Mouse (Mus musculus) ZHBTc4 (cell line): ENCODE results near the gene Slc15a4.
A peak's percentile ranks its signal among the peaks of the same experiment; 100 is the strongest.

Experiments
- DNase-seq: peaks from one replicate; pipeline ENCODE4 v3.0.0-alpha.2; 2011; ENCODE audit warnings: low read depth, low spot score

The Slc15a4 gene

DNA sequence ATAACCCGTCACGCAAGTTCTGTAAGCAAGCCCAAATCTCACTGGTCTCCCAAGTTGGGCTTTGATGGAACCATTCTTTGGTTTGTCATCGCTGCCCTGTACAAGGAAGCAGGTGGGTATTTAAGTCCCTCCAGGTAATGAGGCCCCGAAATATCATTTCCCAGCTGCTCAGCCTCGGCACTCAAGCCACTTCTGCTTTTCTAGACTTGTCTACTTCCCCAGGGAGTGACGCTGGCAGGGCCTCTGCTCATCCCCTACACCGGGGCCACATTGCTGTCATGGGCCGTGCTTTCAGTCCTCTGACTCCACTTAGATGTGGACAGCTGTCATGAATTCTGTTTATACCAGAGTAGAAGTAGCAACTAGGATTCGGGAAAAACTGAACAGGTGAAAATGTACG, 11.6 kb downstream of the Slc15a4 start:
- DNase-seq: no peak

DNA sequence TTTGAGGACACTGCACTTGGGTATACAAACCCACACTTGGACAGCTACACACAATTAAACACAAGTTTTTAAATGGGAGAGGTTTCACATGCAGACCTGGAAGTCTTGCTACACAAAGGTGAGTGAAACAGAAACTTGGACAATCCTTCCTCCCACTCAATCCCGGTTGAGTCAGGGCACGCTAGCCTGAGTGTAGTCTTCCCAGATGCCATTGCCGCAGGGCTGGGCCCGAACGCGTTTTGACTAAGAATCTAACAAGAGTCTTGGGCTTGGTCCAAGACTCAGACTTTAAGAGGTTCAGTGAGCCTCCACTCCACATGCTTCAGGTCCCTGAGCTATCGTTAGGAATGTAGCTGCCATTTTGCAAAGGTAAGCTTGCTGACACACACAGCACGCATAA, 12.3 kb downstream of the Slc15a4 start:
- no peak for DNase-seq

DNA sequence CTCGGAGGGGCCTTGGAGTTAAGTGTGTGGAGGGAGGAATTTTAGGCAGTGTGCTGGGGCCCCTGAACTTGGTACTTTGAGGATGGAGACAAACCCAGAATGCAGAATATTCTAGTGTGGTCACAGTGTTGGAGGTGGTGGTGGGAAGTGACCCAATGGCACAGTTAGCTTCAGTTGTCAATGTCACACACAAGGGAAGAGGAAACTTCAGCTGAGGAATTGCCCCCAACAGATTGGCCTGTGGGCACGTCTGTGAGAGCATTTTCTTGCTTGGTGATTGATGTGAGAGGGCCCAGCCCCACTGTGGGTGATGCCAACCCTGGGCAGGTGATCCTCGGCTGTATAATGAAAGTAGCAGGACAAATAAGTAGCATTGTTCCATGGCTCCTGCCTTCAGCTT, 13.9 kb downstream of the Slc15a4 start:
- DNase-seq: no peak

DNA sequence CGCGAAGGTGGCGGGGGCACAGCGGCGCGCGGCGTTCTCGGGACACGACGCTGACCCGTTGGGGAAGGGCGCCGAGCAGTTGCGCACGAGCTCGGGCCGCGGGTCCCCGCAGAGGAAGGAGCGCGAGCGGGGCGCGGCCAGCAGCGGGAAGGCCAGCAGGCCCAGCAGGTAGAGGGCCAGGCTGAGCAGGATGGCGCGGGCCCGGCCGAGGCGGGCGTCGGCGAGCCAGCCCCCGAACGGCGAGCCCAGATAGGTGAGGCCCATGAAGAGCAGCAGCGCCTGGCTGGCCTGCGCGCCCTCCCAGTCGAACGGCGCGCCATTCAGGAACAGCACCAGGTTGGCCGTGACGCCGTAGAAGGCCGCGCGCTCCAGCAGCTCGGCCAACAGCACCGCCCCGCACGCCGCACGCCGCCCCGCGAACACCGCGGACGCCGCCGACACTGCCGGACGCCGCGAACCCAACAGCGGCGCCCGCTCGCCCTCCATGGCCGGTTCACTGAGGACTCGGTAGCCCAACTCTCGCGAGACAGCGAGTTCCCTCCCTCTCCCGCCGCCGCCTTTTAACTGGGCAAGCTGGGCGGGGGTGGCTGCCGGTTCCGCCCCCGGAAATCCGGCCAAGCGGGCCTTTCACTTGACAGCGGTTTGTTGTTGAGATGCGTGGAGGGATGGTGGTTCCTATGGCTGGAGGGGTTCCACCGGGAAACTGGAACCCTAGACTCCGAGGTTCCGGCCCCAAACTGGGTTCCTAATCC, 15.6 kb downstream of the Slc15a4 start:
- peak; percentile 99 for DNase-seq

DNA sequence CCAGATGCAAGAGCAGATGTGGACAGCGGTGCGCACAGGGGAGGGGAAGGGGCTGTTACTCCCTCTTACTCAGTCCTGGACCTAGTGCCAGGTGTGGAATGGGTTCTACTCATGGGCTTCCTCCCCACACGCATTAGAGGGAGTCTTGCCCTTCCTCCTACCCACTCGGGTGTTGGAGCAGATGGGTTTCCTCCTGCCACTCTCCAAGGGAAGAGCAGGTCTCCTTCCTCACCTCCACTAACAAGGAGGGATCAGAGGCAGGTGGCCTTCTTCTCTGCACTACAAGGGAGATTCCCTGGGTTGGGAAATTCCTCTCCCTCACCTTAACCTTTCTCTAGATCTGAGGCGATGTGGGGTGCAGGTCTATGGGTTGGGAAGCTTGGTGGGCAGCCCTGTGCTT, 16.5 kb downstream of the Slc15a4 start:
- DNase-seq: no peak

DNA sequence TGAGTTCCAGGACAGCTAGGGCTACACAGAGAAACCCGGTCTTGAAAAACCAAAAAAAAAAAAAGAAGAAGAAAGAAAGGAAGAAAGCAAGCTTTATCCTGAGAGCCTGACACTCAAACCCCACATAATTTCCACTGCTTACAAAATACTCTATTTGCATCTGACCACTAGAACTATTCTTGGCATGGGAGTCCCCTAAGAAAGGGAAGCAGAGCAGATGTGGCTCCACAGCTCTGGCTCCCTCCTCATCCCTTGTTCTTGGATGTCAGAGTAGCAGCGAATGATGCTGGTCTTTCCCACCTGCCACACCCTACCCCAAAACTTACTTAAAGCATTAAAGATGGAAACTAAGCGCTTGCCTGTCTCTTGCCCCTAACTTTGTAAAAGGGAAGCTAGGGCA, 17.2 kb downstream of the Slc15a4 start:
- DNase-seq: no peak

DNA sequence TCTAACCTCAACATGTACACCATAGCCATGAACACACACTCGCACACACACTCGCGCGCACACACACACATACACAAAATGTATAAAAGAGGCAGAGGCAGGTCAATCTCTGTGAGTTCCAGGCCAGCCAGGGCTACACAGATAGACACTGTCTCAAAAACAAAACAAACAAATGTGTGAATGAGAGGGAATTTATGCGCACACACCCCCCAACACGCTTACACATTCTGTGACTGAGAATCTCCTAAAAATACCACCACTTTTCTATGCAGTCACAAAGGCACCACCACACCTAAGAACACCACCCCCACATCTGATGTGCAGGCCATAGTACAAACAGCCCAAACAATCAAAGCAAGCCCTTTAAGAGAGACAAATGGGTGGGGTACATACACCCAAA, 20.3 kb downstream of the Slc15a4 start:
- DNase-seq: no peak

DNA sequence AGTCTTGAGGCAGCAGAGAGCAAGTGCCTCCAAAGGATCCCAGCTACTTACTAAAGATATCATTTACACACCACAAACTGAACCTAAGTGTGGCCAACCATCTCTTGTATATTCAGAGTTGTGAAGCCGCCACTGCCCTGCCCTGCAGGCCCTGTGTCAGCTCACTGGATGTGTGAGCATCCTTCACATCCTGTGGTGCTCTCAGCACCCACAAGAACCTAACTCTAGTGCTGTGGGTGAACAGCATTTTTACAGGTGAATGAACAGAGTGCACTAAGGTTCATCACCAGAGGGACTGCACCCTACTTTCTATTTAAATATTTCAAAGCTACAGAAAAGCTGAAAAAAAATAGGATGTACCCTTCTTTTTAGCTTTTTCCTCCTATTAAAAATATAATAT, 20.8 kb downstream of the Slc15a4 start:
- DNase-seq: no peak

DNA sequence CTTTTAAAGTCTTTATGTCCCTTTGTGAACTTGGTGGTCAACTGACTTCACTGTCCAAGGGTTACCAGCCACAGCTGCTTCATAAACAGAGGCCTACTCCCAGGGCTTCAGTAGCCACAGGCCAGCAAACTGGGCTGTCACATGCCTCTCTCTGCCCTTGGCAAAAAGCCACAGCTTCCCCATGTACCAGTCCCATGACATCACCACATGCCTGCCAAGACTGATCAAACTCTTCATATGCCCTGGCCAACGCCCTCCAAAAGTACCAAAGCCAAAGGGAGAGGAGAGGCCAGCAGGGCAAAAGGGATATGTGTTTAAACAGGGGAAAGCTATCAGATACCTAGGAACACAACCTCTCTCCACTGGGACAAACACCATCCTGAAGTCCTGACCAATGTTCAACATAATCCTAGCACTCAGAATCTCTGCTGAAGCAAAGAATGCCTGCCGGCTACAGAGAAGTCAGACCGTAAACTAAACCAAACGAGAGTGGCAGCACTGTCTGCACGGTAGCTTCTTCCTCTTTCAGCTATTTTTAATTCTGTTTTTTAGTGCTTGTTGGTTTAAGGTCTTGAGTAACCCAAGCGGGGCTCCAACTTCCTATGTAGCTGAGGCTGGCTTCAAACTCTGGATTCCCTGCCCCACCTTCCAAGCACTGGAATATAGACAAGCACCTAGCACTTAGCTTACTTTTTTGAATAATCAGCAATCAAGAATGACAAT, 21.7 kb downstream of the Slc15a4 start:
- no peak for DNase-seq

DNA sequence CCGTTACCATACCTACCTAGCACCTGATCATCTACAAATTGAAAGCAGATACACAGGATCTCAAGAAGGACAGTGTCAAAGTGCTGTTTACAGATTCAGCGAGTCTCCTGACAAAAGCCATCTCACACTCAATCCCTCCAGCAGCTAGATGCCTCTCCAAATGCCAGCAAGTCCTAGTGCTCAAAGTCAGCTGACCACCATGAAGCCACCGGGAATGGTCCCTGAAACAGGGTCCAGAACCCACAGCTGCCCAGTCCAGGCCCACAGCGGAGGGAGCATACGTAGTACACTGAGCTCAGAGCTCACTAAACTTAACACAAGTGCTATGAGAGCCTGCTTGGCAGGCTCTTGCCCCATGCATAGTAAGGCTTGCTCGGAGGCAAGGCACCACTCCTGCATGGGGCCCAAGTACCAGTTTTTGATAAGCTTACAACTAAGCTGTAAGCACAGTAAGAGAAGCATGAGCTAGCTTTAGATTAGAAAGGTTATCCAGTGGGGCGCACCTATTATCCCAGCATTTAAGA, 23.4 kb downstream of the Slc15a4 start:
- DNase-seq: no peak

DNA sequence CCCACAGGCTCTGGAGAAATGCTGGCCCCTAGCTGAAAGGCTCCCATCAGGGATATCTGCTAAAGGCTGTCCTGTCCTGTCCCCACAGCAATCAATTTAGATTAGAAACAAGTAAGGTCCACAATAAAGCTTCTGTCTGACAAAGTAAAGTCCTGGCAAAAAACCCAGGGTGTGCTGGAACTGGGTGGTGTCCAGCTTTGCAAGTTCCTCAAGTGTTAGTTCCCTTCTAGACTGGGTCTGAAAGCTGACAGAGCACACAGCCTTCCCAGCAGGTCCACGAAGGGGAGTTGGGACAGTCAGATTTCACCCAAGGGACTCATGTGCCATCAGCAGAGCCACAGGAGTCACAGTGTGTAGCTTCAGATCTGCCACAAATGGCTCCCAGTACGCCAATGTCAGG, 25.2 kb downstream of the Slc15a4 start:
- no peak for DNase-seq

DNA sequence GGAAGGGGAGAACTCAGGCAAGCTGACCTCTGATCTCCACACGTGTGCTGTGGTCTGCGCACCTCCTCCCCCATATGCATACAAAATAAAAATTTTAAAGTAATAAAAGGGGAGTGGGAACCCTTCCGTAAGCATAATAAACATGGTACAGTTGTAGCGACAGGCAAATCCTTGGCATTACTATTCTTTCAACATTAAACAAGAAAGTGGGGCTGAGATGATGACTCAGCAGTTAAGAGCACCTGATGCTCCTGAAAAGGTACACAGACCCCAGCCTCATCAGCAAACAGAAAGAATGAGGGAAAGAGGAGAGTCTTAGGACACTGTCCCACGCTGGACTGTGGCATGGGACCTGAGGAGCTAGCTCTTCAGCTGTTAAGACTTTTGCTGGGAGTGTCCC, 29.7 kb downstream of the Slc15a4 start:
- DNase-seq: no peak

DNA sequence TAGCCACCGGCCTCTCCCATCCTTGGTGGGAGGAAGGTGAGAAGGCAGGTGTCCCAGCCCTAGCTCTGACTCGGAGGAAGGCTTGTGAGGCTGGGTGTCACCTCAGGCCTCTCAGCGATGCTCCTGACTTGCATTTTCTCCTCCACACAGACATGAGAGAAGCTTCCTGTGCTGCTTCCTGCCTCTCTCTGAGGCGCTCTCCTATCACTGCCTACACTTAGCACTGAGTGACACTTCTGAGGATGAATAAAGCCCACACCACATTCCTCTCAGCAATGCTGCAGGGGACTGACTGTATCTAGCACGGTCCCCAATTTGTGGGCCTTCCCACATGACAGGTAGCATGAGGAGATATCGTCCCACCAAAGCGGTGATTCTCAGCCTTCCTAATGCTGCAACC, 35.8 kb downstream of the Slc15a4 start:
- DNase-seq: no peak

DNA sequence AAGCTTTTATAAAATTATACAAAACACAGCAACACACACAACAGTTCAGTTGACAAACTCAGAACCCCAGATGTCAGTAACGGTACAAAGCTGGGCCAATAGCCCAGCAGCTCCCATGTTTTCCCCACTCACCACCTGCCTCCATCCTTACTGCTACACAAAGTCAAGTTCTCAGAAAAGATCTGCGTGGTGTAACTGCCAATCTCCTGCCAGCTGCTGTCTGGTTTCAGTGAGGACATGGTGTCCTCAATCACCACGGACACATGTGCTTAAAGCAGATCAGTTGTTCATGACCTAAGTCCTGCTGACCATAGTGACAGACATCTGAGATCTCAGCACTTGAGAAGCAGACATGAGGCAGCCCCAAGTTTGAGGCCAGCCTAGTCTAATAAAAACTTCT, 37.0 kb downstream of the Slc15a4 start:
- DNase-seq: no peak

DNA sequence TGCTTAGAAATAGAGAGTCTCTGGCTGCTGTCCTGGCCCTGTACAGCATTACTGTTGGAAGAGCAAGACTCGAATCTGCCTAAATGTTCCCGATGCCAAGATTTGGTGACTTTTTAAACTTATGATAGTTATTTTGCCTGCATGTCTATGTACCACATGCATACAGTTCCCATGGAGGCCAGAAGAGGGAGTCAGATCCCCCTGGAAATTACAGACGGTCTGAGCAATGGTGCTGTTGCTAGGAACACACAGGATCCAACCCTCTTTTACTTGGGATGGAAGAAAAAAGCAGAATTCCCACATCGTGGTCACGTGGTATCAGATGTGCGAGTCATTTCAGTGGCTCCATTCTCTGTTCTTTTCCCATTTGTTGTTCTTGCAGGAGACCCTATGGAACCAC, 39.8 kb downstream of the Slc15a4 start:
- peak; percentile 53 for DNase-seq

DNA sequence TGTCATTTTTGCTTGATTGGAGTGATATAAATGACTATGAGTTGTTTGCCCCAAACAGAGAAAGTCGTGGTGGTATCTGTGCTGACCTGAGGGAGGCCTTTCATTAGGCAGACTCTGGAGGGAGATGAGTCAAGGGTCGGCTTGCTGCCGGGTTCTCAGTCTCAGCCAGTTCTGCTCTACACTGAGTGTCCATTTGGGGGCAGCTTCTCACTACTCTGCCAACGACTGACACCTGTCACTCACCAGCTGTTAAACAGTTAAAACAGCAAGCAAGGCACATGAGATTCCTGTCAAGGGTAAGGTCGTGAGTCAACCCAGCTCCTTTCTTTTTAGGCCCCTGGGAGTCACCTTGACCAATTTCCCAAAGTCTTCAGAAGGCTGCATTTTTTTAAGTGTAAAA, 40.3 kb downstream of the Slc15a4 start:
- DNase-seq: peak; percentile 44

DNA sequence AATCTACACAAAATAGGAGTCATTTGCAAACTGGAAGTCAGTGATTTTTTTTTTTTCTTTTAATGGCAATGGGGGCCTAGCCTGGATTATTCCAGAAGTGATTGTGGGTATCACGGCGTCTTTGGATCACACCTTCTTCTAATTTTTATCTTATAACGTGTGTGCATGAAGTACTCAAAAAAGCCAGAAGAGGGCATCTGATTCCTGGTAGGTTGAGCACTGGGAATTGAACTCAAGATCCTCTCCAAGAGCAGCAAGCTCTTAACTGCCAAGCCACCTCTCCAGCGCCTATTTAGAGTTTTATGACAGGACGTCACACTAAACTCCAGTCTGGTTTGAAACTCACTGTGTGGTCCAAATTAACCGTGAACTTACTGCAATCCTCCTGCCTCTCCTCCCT, 44.8 kb downstream of the Slc15a4 start:
- DNase-seq: peak; percentile 59

DNA sequence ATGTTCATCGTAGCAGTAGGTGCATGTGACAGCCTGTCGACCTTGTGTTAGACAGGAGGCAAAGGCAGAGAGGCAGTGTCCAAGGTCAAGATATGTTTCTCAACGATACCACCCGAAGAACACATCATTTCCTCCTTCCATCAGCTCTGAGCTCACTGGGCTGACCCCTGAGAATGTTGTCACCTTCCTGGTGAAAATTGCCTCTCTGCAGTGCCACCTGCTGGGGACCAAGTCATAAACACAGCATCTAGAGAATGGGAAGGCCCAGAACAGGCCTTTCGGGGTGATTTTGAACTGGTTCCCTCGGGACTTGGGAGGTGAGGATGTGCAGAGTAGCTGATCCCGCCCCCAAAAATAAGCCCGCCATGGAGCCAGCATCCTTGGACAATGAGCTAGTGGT, 49.0 kb downstream of the Slc15a4 start:
- DNase-seq: peak; percentile 70

DNA sequence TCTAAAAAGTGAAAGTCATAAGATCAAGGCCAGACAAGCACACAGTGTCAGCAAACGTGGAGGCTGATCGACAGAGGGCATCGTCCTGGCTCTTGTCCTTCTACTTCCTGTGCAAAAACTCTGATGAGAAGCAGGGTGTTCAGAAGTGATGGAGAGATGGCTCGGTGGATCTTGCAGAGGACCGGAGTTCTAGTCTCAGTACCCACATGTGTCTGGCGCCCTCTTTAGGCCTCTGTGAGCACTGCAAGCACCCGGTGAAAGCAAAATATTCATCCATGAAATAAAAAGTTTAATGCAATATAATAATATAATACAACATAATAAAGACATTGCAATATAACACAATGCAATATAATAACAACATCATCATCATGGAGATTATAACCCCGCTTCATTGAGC, 55.3 kb downstream of the Slc15a4 start:
- DNase-seq: peak; percentile 42

DNA sequence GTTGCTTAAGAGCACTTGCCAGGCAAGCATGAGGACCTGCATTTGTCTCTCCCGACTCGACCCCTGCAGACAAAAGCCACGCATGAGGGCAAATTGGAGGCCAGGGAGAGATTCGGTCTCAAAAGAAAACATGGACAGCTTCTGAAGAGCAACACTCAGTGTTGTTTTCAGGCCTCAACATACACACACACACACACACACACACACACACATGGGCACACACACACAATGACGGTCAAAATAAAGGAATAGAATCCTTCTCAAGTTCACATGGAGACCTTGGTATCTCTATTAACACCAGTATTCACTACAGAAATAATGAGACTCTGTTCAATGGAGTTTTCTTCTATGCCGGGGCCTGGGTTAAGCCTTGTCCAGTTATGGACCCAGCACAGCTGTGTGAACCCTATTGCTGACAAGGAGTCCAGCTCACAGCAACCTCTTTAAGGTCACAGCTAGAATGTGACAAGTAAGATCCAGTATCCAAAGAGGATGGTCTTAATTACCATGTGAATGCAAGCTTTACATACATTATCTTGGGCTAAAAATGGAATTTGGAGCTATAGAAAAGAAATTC, 65.4 kb downstream of the Slc15a4 start:
- no peak for DNase-seq

DNA sequence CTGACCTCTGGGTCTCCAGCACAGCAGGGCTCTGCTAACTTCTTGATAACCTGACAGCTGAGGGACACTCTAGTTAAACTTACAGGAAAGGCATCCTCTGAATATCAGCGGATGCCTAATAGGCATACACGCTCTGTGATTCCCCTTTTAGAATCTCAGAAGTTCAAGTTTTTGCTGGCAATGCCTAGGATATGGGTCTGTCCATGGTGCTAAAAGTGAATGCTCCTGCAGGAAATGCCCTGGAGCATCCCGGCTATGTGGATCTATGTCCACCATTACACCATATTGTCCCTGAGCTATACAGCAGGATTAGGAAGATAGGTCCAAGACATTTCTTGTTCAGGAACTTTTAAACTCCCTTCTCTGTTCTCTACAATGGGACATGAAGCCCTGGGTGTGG, 71.6 kb downstream of the Slc15a4 start:
- peak; percentile 45 for DNase-seq

DNA sequence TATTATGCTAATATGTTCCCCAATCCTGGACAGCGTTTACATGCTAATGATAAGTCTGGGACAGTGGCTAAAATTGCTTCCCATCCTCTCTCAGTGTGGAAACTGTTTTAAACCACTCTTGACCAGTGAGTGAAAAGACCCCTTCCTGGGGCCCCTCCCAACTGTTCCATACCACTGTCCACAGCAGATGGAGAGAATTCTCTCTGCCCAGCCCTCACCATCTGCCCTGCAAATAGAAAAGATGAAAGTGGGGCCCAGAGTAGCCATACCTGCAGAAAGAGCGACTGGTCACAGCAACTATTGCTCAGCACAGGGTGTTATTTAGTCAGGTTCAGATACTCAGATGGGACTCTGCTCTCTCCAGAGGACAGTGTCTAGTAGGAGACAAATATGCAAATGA, 84.6 kb downstream of the Slc15a4 start:
- DNase-seq: no peak

DNA sequence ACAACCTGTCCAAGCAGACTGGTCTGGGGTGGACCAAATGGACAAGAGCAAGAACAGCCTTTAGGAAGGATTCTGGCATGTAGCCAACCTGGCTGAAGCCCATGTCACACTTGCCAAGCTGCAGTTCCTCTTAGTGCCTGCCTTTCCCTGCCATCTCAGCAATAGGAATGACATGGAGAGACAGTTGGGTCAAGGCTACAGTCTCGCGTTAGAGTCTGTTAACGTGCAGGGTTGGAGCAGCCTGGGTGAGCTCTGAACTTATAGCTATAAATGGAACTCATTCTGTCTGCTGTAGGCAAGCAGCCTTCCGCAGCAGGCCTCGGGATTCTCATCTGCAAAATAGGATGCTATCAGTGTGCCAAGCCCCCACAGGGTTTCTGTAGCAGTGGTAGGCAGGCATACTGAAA, 86.1 kb downstream of the Slc15a4 start:
- no peak for DNase-seq
